10 mouse cellular contexts compared by ENCODE assay signal in genomic region chr15:95906891-95907290, GRCm38 (mm10).
A peak's percentile ranks its signal among the peaks of the same experiment; 100 is the strongest.
DNase-seq lines count a peak whose midpoint lies in the region; ATAC-seq and TF ChIP-seq lines count a peak whose summit lies in the region.
"Had no signal": no experiment of that assay in that cellular context is flagged by ENCODE, and none has a peak within 500 bp of the region (broad histone marks: within the 10 kb centered on the region; RNA-seq: fewer than 3 reads in every experiment).

No protein-coding gene starts in this region.

- ATAC-seq in megakaryocyte, adult 5-6 weeks (ENCODE audit: poor library complexity, severe bottlenecking) = peak; percentile 62

- H3K4me1 ChIP-seq in bone marrow, adult 2 months (ENCODE audit: control insufficient read depth, insufficient read depth, low read length) = peaks cover 13% of the 10 kb centered on the region

- WGBS in bone marrow, adult 2 months = 24% methylated on average over 1 of the region's 1 CpGs

- no peak for DNase-seq in gastrocnemius, adult 2 months
- DNase-seq in gastrocnemius, adult 18-20 months (ENCODE audit: low spot score) = no peak
- DNase-seq in layer of hippocampus, adult 2 months (ENCODE audit: low spot score in 2 of 2) = no peak
- DNase-seq in layer of hippocampus, adult 18-20 months (ENCODE audit: low spot score in 2 of 2) = no peak
- no peak for DNase-seq in gastrocnemius, postnatal 10 days
- no peak for DNase-seq in adrenal gland, postnatal 4 days (ENCODE audit: low spot score in 2 of 2)
- DNase-seq: midbrain, embryonic 14.5 days had no signal

- no peak for TF ChIP-seq CTCF in gastrocnemius, adult 2 months (IDR thresholded peaks at IDR 0.05)
- TF ChIP-seq CTCF in layer of hippocampus, adult 2 months (conservative IDR thresholded peaks at IDR 0.05) = no peak
- no peak for TF ChIP-seq CTCF in bone marrow, adult 2 months (IDR thresholded peaks at IDR 0.05; ENCODE audit: control insufficient read depth, insufficient read depth, low read length)

- intact Hi-C loops in gastrocnemius, adult 2 months (cut with DNase I) = no loop called here

- no peak for TF ChIP-seq POLR2A in bone marrow, adult 2 months (IDR thresholded peaks at IDR 0.05; ENCODE audit: borderline replicate concordance, control insufficient read depth, low read depth, low read length)

- H3K4me3 ChIP-seq in gastrocnemius, adult 2 months = peak overlapping the region; percentile 48
- no peak overlapping the region for H3K4me3 ChIP-seq in layer of hippocampus, adult 2 months
- no peak overlapping the region for H3K4me3 ChIP-seq in bone marrow, adult 2 months (replicated peaks; ENCODE audit: control insufficient read depth, low read depth, low read length)
- H3K4me3 ChIP-seq: embryonic facial prominence, embryonic 13.5 days had no signal

- H3K27ac ChIP-seq in gastrocnemius, adult 2 months = peak overlapping the region; percentile 62
- peak overlapping the region; percentile 64; the same call in 1 of the 2 replicates for H3K27ac ChIP-seq in layer of hippocampus, adult 2 months
- H3K27ac ChIP-seq in bone marrow, adult 2 months (ENCODE audit: control insufficient read depth, insufficient read depth, low read depth, low read length, poor library complexity) = peak overlapping the region; percentile 81
- H3K27ac ChIP-seq: embryonic facial prominence, embryonic 13.5 days had no signal
